Comparison of ENCODE assay signal across 8 mouse cellular contexts in the genomic region with DNA sequence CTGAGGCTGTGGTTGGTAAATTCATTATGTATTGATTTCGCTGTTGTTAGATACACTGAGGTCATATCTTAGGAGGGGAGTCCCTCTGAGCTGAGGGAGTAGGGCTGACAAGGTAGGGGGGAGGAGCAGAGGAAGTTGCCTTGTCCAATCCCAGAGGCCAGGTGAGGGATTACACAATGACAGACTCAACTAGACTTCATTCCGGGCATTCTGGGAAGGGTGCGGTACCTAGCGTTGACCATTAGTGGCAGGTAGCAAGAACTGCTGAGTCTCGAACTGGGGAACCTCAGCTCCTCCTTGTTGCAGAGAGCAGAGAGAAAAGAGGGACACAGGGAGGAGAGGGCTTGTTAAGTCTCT. TPM values are rescaled to one million over a fixed set of nuclear protein-coding genes. Genes with fewer than 3 reads are reported as not detected.
DNase-seq lines count a peak whose midpoint lies in the region; ATAC-seq lines count a peak whose summit lies in the region.

No protein-coding gene starts in this region.

- no peak for DNase-seq in heart, adult 8-10 months (ENCODE audit: low spot score)
- DNase-seq in intestine, embryonic 14.5 days (ENCODE audit: low spot score): no peak
- DNase-seq in right cerebral cortex, postnatal 36 days (ENCODE audit: low spot score in 2 of 2): no peak
- no peak for DNase-seq in cerebellum, adult 11-12 months
- no peak for DNase-seq in adrenal gland, postnatal 14 days

- no peaks in the 10 kb centered on the region for H3K9me3 ChIP-seq in heart, embryonic 12.5 days (replicated peaks)
- no peaks in the 10 kb centered on the region for H3K9me3 ChIP-seq in intestine, embryonic 14.5 days (ENCODE audit: control insufficient read depth, low read length)
- H3K9me3 ChIP-seq in midbrain, embryonic 13.5 days: no peaks in the 10 kb centered on the region

- ATAC-seq in heart, embryonic 12.5 days (ENCODE audit: insufficient number of reproducible peaks, low FRiP score): no peak
- ATAC-seq in intestine, embryonic 14.5 days (replicated peaks; ENCODE audit: low FRiP score, low TSS enrichment, low read depth): peak; percentile 32
- peak; percentile 40; the same call in 1 of the 2 replicates for ATAC-seq in midbrain, embryonic 13.5 days

- H3K4me3 ChIP-seq in heart, embryonic 12.5 days: peak overlapping the region; percentile 49
- 0 out of 2 replicates have a peak overlapping the region, but pooled peaks have one; percentile 50 for H3K4me3 ChIP-seq in brown adipose tissue, adult 24 weeks (ENCODE audit: insufficient read depth, low read depth, low read length)
- H3K4me3 ChIP-seq in intestine, embryonic 14.5 days (ENCODE audit: low read depth, low read length): peak overlapping the region; percentile 45
- H3K4me3 ChIP-seq in midbrain, embryonic 13.5 days (replicated peaks): peak overlapping the region; percentile 42

- H3K27me3 ChIP-seq in heart, embryonic 12.5 days (replicated peaks): peaks cover 33% of the 10 kb centered on the region
- no peaks in the 10 kb centered on the region for H3K27me3 ChIP-seq in intestine, embryonic 14.5 days (replicated peaks; ENCODE audit: control insufficient read depth, insufficient read depth, low read length)
- H3K27me3 ChIP-seq in midbrain, embryonic 13.5 days: peaks cover 24% of the 10 kb centered on the region; the same call in 1 of the 2 replicates

- peak overlapping the region; percentile 85 for H3K4me2 ChIP-seq in heart, embryonic 12.5 days
- peak overlapping the region; percentile 82 for H3K4me2 ChIP-seq in intestine, embryonic 14.5 days (ENCODE audit: low read length)
- peak overlapping the region; percentile 62 for H3K4me2 ChIP-seq in midbrain, embryonic 13.5 days (replicated peaks)

- H3K9ac ChIP-seq in heart, embryonic 12.5 days: no peak overlapping the region
- peak overlapping the region; percentile 37; the same call in 1 of the 2 replicates for H3K9ac ChIP-seq in intestine, embryonic 14.5 days (ENCODE audit: low read length)
- H3K9ac ChIP-seq in midbrain, embryonic 13.5 days (replicated peaks): peak overlapping the region; percentile 54

- peaks cover 12% of the 10 kb centered on the region for H3K4me1 ChIP-seq in heart, embryonic 12.5 days (replicated peaks)
- peaks cover 3% of the 10 kb centered on the region; the same call in 1 of the 2 replicates for H3K4me1 ChIP-seq in brown adipose tissue, adult 24 weeks (ENCODE audit: control insufficient read depth, insufficient read depth, insufficient read length, low read length)
- 0 out of 2 replicates have a peak, but pooled peaks cover 4% of the 10 kb centered on the region for H3K4me1 ChIP-seq in intestine, embryonic 14.5 days (replicated peaks; ENCODE audit: control insufficient read depth, insufficient read depth, low read length)
- H3K4me1 ChIP-seq in midbrain, embryonic 13.5 days (replicated peaks): peaks cover 12% of the 10 kb centered on the region

- WGBS in heart, embryonic 12.5 days: 22% methylated on average over 5 of the region's 5 CpGs
- 17% methylated on average over 5 of the region's 5 CpGs for WGBS in intestine, embryonic 14.5 days
- WGBS in midbrain, embryonic 13.5 days: 23% methylated on average over 5 of the region's 5 CpGs

- no peak overlapping the region for H3K27ac ChIP-seq in heart, embryonic 12.5 days (ENCODE audit: poor library complexity, severe bottlenecking)
- no peak overlapping the region for H3K27ac ChIP-seq in brown adipose tissue, adult 24 weeks (replicated peaks; ENCODE audit: low read depth, low read length)
- H3K27ac ChIP-seq in intestine, embryonic 14.5 days (ENCODE audit: low read depth): no peak overlapping the region
- H3K27ac ChIP-seq in midbrain, embryonic 13.5 days: no peak overlapping the region

- H3K36me3 ChIP-seq in heart, embryonic 12.5 days: no peaks in the 10 kb centered on the region
- no peaks in the 10 kb centered on the region for H3K36me3 ChIP-seq in intestine, embryonic 14.5 days (ENCODE audit: control insufficient read depth, insufficient read depth, low read length)
- H3K36me3 ChIP-seq in midbrain, embryonic 13.5 days: no peaks in the 10 kb centered on the region

RNA-seq across cellular contexts. Expression of a gene that starts 7.8 kb away (rescaled TPM):
- 0.17 and 0.54 TPM in 2 replicates for polyA plus RNA-seq in heart, embryonic 12.5 days (2016; fragmentation: Nextera tagmentation; extraction: Ambion mirVana)
- total RNA-seq in heart, adult 8-10 months (2022): not detected
- not detected in 2 replicates for polyA plus RNA-seq in brown adipose tissue, adult 24 weeks (2012; ENCODE audit: insufficient read depth, insufficient read length, missing spikeins)
- 0.18 and 0.71 TPM in 2 replicates for polyA plus RNA-seq in intestine, embryonic 14.5 days (2014; fragmentation: Nextera tagmentation; extraction: Ambion mirVana)
- polyA plus RNA-seq in midbrain, embryonic 13.5 days (2015; fragmentation: Nextera tagmentation; extraction: Ambion mirVana): 0.39 and 0.43 TPM in 2 replicates
- 1.2 and 1.6 TPM in 2 replicates for total RNA-seq in adrenal gland, postnatal 14 days (2021)

RNA-seq across cellular contexts. Expression of a gene that starts 11.2 kb away (rescaled TPM):
- polyA plus RNA-seq in heart, embryonic 12.5 days (2016; fragmentation: Nextera tagmentation; extraction: Ambion mirVana): 0.42 and 0.65 TPM in 2 replicates
- total RNA-seq in heart, adult 8-10 months (2022): under 1 TPM; 0.16 to 0.60 (median 0.38) TPM
- polyA plus RNA-seq in brown adipose tissue, adult 24 weeks (2012; ENCODE audit: insufficient read depth, insufficient read length, missing spikeins): 0.87 TPM in 1 of 2 replicates, not detected in the other
- 0.19 and 0.30 TPM in 2 replicates for polyA plus RNA-seq in intestine, embryonic 14.5 days (2014; fragmentation: Nextera tagmentation; extraction: Ambion mirVana)
- polyA plus RNA-seq in midbrain, embryonic 13.5 days (2015; fragmentation: Nextera tagmentation; extraction: Ambion mirVana): 0.28 TPM in 1 of 2 replicates, not detected in the other
- 0.38 and 0.41 TPM in 2 replicates for total RNA-seq in adrenal gland, postnatal 14 days (2021)

RNA-seq across cellular contexts. Expression of a gene that starts 13.3 kb away (rescaled TPM):
- polyA plus RNA-seq in heart, embryonic 12.5 days (2016; fragmentation: Nextera tagmentation; extraction: Ambion mirVana): 0.70 and 0.81 TPM in 2 replicates
- under 1 TPM in 1 of 4 experiments, not detected in 3; 0.12 TPM for total RNA-seq in heart, adult 8-10 months (2022)
- polyA plus RNA-seq in brown adipose tissue, adult 24 weeks (2012; ENCODE audit: insufficient read depth, insufficient read length, missing spikeins): not detected in 2 replicates
- 0.28 and 0.32 TPM in 2 replicates for polyA plus RNA-seq in intestine, embryonic 14.5 days (2014; fragmentation: Nextera tagmentation; extraction: Ambion mirVana)
- 0.10 and 0.26 TPM in 2 replicates for polyA plus RNA-seq in midbrain, embryonic 13.5 days (2015; fragmentation: Nextera tagmentation; extraction: Ambion mirVana)
- 0.37 TPM in 1 of 2 replicates, not detected in the other for total RNA-seq in adrenal gland, postnatal 14 days (2021)

RNA-seq across cellular contexts. Expression of a gene that starts 23.2 kb away (rescaled TPM):
- polyA plus RNA-seq in heart, embryonic 12.5 days (2016; fragmentation: Nextera tagmentation; extraction: Ambion mirVana): not detected in 2 replicates
- not detected for total RNA-seq in heart, adult 8-10 months (2022)
- not detected in 2 replicates for polyA plus RNA-seq in brown adipose tissue, adult 24 weeks (2012; ENCODE audit: insufficient read depth, insufficient read length, missing spikeins)
- 0.12 and 0.28 TPM in 2 replicates for polyA plus RNA-seq in intestine, embryonic 14.5 days (2014; fragmentation: Nextera tagmentation; extraction: Ambion mirVana)
- polyA plus RNA-seq in midbrain, embryonic 13.5 days (2015; fragmentation: Nextera tagmentation; extraction: Ambion mirVana): 0.13 TPM in 1 of 2 replicates, not detected in the other
- total RNA-seq in adrenal gland, postnatal 14 days (2021): not detected in 2 replicates

RNA-seq across cellular contexts. Expression of a gene that starts 38.5 kb away (rescaled TPM):
- polyA plus RNA-seq in heart, embryonic 12.5 days (2016; fragmentation: Nextera tagmentation; extraction: Ambion mirVana): 9.4 and 9.8 TPM in 2 replicates
- 10 to 100 TPM; 33.3 to 81.2 (median 48.5) TPM for total RNA-seq in heart, adult 8-10 months (2022)
- polyA plus RNA-seq in brown adipose tissue, adult 24 weeks (2012; ENCODE audit: insufficient read depth, insufficient read length, missing spikeins): 7.9 and 15.6 TPM in 2 replicates
- polyA plus RNA-seq in intestine, embryonic 14.5 days (2014; fragmentation: Nextera tagmentation; extraction: Ambion mirVana): 10.5 and 13.4 TPM in 2 replicates
- 8.6 and 10.5 TPM in 2 replicates for polyA plus RNA-seq in midbrain, embryonic 13.5 days (2015; fragmentation: Nextera tagmentation; extraction: Ambion mirVana)
- 116 and 118 TPM in 2 replicates for total RNA-seq in adrenal gland, postnatal 14 days (2021)
